Mouse (Mus musculus) intestine, embryonic 15.5 days (tissue): ENCODE measurements around the gene Prelp. TPM values are rescaled to one million over a fixed set of nuclear protein-coding genes. Genes with fewer than 3 reads are reported as not detected.

Experiments
- ATAC-seq: fragments of 200-750 bp; cut with Nextera tagmentation; 2 replicates; pipeline ENCODE4 v1.8.0; 2017; ENCODE audit warnings: moderate TSS enrichment, moderate library complexity
- H3K27ac ChIP-seq: fragments of 300-500 bp; sonication (generic); 2 replicates; pipeline ENCODE4 v1.5.1; 2015; ENCODE audit warnings: mild to moderate bottlenecking, inconsistent platforms
- H3K27me3 ChIP-seq: fragments of 300-500 bp; sonication (generic); replicated peaks from 2 replicates; pipeline ENCODE4 v1.6.1; 2015; ENCODE audit warnings: inconsistent platforms
- H3K36me3 ChIP-seq: fragments of 300-500 bp; sonication (generic); 2 replicates; pipeline ENCODE4 v1.6.1; 2015; ENCODE audit warnings: inconsistent platforms
- H3K4me1 ChIP-seq: fragments of 300-500 bp; sonication (generic); replicated peaks from 2 replicates; pipeline ENCODE4 v1.6.1; 2015; ENCODE audit warnings: inconsistent platforms
- H3K4me2 ChIP-seq: fragments of 300-500 bp; sonication (generic); replicated peaks from 2 replicates; pipeline ENCODE4 v1.6.1; 2015; ENCODE audit warnings: mild to moderate bottlenecking, inconsistent platforms
- H3K4me3 ChIP-seq: fragments of 300-500 bp; sonication (generic); replicated peaks from 2 replicates; pipeline ENCODE4 v1.5.1; 2015; ENCODE audit warnings: inconsistent platforms
- H3K9ac ChIP-seq: fragments of 300-500 bp; sonication (generic); 2 replicates; pipeline ENCODE4 v1.6.1; 2015; ENCODE audit warnings: inconsistent platforms
- H3K9me3 ChIP-seq: fragments of 300-500 bp; sonication (generic); 2 replicates; pipeline ENCODE4 v1.6.1; 2016; ENCODE audit warnings: inconsistent platforms
- whole genome bisulfite sequencing: fragments of 180-500 bp; shearing (Covaris S2); methylation state at CpG from one replicate; pipeline ENCODE4 v1.1.7; 2015; 5-methylcytosine and 5-hydroxymethylcytosine counted together
- polyA plus RNA-seq: library from polyadenylated mRNA; unstranded; fragments of >200 nt; fragmentation: Nextera tagmentation; extraction: Ambion mirVana; gene quantifications from 2 replicates; pipeline ENCODE4 v1.2.1, GENCODE M21; 2015

Prelp gene
- polyA plus RNA-seq, 1 experiment from 2014 or later: 2.8 TPM

DNA sequence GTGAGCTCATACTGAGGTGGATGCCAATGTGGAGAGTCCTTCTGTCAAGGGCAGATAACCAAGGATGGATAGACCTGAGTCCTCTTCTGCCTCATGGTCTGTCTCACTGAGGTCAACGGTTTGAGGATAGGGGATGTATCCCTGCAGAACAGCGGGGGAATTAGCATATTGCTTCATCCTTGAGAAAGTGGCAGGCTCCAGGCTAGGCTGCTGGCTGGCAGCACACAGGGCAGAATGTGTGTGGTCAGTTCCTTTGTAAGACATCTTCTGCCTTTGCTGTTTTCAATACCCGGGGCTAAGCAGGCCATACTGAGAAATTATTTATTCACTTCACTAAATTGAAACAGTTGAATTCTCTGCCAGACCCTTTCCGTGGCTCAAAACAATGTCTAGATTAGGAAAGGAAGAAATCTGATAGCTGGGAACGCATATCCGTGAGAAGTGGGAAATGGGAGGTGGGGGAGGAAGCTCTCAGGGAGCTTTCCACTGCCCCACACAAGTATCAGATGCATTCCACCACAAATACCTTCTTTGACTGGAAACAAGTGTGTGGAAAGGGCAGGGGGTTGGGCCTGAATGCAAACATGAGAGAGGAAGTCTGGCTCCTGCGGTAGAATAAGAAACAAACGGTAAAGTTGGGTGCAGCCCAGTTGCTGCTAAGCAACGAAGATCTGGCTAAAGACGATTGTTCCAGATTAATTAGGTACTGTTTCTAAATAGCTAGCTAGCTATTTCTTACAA, 57.8 kb downstream of the Prelp start:
- Histone ChIP-seq H3K9ac (no peak overlapping the region), H3K27ac (peak overlapping the region; percentile 57; the same call in 1 of the 2 replicates), H3K4me2 (no peak overlapping the region), H3K4me3 (no peak overlapping the region), H3K4me1 (peaks cover 7% of the 10 kb centered on the region; the same call in 1 of the 2 replicates), H3K27me3 (no peaks in the 10 kb centered on the region), H3K9me3 (no peaks in the 10 kb centered on the region), H3K36me3 (no peaks in the 10 kb centered on the region)
- 12% methylated on average over 10 of the region's 10 CpGs for WGBS
- ATAC-seq: peak; percentile 65; the same call in 1 of the 2 replicates

DNA sequence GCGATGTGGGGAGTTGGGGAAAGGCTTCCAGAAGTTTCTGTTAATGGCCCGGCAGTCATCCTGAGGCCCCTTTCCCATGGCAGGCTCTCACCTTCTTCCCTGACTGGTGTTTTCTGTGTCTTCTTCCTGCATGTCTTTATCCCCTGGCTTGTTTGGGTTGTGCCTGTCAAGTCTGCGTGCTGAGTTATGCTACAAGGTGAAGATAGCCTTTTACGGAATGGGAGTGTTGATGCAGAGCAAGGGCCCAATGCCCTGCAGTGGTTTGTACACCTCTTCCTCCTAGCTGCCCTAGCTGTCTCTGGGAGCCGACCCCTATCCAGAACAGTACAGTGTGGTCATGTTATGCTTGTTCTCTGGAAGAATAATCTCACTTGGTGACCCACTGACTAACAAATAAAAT, 60.2 kb downstream of the Prelp start:
- Histone ChIP-seq H3K4me2 (no peak overlapping the region), H3K36me3 (no peaks in the 10 kb centered on the region), H3K27ac (no peak overlapping the region), H3K4me1 (peaks cover 7% of the 10 kb centered on the region; the same call in 1 of the 2 replicates), H3K4me3 (no peak overlapping the region), H3K9ac (no peak overlapping the region), H3K27me3 (no peaks in the 10 kb centered on the region), H3K9me3 (no peaks in the 10 kb centered on the region)
- WGBS: 63% methylated on average over 5 of the region's 5 CpGs
- no peak for ATAC-seq

Other genes with a start within 250 kb of the Prelp start
- gene Lax1, start 231.3 kb downstream of the Prelp start, polyA plus RNA-seq: 0.40 and 0.86 TPM in 2 replicates
- 18.2 and 19.9 TPM in 2 replicates for gene Atp2b4, start 120.4 kb downstream of the Prelp start, polyA plus RNA-seq
- gene Optc, start 13.4 kb downstream of the Prelp start, polyA plus RNA-seq: 1.2 TPM in 2 replicates
- gene Fmod, start 115.8 kb upstream of the Prelp start, polyA plus RNA-seq: 8.5 and 9.2 TPM in 2 replicates
- gene Btg2, start 157.7 kb upstream of the Prelp start, polyA plus RNA-seq: 41.0 and 41.3 TPM in 2 replicates
- gene Chit1, start 189.8 kb upstream of the Prelp start, polyA plus RNA-seq: not detected in 2 replicates